Mouse (Mus musculus): ENCODE data around the gene Actb. TPM values are rescaled to one million over a fixed set of nuclear protein-coding genes. Genes with fewer than 3 reads are reported as not detected.
"Not testable (repeated sequence)": the region's sequence is repeated elsewhere in the genome, so short reads cannot be mapped to it uniquely, and the experiment has no call there.

Gene Actb
- polyA plus RNA-seq, 1 experiment from 2014 or later: 14,327 TPM

DNA sequence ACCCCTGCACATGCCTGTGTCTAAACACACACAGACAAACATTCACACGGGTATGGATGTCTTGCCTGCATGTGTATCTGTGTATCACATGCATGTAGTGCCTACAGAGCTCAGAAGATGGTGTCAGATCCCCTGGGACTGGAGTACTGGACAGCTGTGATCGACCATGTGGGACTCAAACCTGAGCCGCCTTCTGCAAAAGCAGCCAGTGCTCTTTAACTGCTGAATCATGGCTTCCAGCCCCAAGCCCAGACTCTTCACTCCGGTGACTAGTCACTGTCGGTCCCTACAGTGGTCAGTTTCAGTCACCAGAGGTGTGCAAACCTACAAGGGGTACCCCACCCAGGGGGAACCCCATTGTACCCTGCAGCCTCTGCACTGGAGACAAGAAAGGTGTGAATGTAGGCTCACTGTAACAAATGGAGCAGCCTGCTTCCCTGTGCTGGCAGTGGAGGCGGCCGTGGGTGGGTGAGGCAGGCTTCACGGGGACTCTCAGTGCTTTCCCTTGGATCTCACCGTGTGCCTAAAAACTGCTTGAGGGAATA, 7.4 kb downstream of the Actb start:
- ATAC-seq (ENCODE audit: insufficient read depth, low FRiP score, low read depth): no peak
- Histone ChIP-seq H3K4me2 (no peak overlapping the region), H3K4me3 (replicated peaks) (no peak overlapping the region), H3K9me3 (no peaks in the 10 kb centered on the region), H3K27ac (no peak overlapping the region), H3K27me3 (replicated peaks) (no peaks in the 10 kb centered on the region), H3K36me3 (peaks cover 41% of the 10 kb centered on the region), H3K4me1 (peaks cover 15% of the 10 kb centered on the region), H3K9ac (no peak overlapping the region)
- WGBS: 75% methylated on average over 9 of the region's 9 CpGs

DNA sequence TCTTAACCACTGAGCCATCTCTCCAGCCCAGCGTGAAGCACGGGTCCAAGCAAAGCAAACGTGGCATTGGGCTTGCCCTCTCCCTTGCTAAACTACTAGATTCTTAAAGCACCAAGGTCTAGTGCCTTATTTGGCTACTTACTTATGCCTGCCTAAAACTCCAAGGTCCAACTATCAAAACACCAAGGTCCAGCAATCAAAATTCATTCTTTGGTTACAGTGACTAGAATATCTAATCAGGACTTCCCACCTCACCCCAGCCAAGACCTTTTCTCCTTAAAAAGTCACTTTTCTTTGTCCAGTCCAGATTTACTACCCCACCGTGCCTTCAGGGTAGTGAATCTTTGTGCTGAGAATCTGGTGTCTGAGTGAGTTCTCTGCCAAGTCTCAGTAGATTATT, 8.2 kb downstream of the Actb start:
- no peak for ATAC-seq (ENCODE audit: insufficient read depth, low FRiP score, low read depth)
- WGBS: 86% methylated on average over 4 of the region's 4 CpGs
- Histone ChIP-seq H3K9me3 (no peaks in the 10 kb centered on the region), H3K4me3 (replicated peaks) (no peak overlapping the region), H3K36me3 (peaks cover 35% of the 10 kb centered on the region), H3K27me3 (replicated peaks) (no peaks in the 10 kb centered on the region), H3K4me1 (peaks cover 13% of the 10 kb centered on the region), H3K27ac (no peak overlapping the region), H3K9ac (no peak overlapping the region), H3K4me2 (no peak overlapping the region)

DNA sequence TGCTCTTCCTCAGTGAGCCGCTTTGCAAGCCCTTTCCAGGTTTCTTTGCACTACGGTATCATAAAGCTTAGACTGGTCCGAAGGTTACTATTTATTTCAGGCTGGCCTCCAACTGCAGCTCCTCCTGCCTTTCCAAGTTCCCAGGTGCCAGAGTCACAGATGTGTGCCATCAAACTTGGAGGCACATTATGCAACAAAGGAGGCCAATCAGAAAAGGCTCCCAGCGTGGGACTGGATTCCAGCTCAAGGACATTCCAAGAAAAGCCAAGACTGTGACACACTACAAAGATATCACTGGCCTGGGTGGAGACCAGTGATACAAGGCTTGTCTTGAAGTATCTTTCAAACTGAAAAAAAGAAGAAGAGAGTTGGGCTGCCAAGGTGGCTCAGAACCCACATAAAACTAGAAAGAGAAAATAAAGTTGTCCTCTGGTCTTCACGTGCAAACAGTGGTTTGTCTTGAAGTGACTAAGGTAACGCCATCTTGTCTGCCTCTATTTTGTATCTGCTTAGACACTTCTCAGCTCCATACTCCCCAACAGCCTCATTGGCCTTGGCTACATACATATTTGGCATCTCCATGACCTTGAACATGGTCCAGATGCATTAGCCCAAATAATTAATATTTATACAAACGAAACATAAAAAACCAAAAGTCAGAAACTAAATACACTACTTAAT, 8.8 kb downstream of the Actb start:
- Histone ChIP-seq H3K27ac (no peak overlapping the region), H3K36me3 (peaks cover 30% of the 10 kb centered on the region), H3K9me3 (no peaks in the 10 kb centered on the region), H3K9ac (no peak overlapping the region), H3K4me3 (replicated peaks) (no peak overlapping the region), H3K4me1 (peaks cover 10% of the 10 kb centered on the region), H3K4me2 (no peak overlapping the region), H3K27me3 (replicated peaks) (no peaks in the 10 kb centered on the region)
- 83% methylated on average over 7 of the region's 7 CpGs for WGBS
- no peak for ATAC-seq (ENCODE audit: insufficient read depth, low FRiP score, low read depth)

DNA sequence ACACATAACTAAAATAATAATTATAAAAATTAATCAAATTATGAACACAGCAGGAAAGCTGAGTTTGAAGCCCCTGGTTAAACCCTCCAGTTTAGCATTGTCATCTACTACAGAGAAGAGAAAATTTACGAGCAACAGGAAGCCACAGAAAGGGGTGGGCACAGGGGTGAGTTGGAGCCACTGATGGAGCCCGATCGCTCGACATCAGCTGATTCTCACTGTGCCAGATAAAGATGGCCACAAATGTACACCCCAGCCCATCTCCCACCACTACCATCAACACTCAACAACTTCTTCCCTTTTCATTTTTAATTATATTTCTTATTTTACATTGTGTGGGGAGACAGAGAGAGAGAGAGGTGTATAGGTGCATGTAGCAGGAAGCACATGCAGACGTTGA, 9.8 kb downstream of the Actb start:
- H3K4me3 ChIP-seq (replicated peaks): no peak overlapping the region
- no peaks in the 10 kb centered on the region for H3K9me3 ChIP-seq
- H3K27me3 ChIP-seq (replicated peaks): no peaks in the 10 kb centered on the region
- peaks cover 20% of the 10 kb centered on the region for H3K36me3 ChIP-seq
- 72% methylated on average over 5 of the region's 5 CpGs for WGBS
- H3K27ac ChIP-seq: no peak overlapping the region
- H3K9ac ChIP-seq: no peak overlapping the region
- peaks cover 8% of the 10 kb centered on the region for H3K4me1 ChIP-seq
- H3K4me2 ChIP-seq: no peak overlapping the region
- ATAC-seq (ENCODE audit: insufficient read depth, low FRiP score, low read depth): no peak

DNA sequence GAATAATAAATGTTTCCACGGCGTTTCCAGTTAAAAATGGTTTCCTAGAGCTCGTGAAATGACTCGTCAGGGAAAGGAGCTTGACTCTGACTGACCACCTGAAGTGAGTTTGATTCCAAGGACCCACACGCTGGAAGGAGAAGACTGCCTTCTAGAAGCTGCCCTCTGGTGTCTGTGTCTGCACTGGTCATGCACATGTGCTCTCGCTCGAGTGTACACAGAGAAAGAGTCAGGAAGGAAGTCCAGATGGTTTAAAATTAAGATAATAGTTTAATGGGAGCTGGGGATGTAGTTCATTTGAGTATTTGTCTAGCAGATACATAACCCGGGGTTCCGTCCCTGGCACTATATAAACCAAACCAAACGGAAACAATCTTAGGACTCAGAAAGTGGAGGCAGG, 10.4 kb downstream of the Actb start:
- Histone ChIP-seq H3K27ac (no peak overlapping the region), H3K36me3 (peaks cover 14% of the 10 kb centered on the region), H3K9me3 (no peaks in the 10 kb centered on the region), H3K4me1 (peaks cover 8% of the 10 kb centered on the region), H3K9ac (no peak overlapping the region), H3K4me2 (0 out of 2 replicates have a peak overlapping the region, but pooled peaks have one; percentile 80), H3K27me3 (replicated peaks) (no peaks in the 10 kb centered on the region), H3K4me3 (replicated peaks) (no peak overlapping the region)
- 69% methylated on average over 10 of the region's 10 CpGs for WGBS
- ATAC-seq (ENCODE audit: insufficient read depth, low FRiP score, low read depth): no peak

DNA sequence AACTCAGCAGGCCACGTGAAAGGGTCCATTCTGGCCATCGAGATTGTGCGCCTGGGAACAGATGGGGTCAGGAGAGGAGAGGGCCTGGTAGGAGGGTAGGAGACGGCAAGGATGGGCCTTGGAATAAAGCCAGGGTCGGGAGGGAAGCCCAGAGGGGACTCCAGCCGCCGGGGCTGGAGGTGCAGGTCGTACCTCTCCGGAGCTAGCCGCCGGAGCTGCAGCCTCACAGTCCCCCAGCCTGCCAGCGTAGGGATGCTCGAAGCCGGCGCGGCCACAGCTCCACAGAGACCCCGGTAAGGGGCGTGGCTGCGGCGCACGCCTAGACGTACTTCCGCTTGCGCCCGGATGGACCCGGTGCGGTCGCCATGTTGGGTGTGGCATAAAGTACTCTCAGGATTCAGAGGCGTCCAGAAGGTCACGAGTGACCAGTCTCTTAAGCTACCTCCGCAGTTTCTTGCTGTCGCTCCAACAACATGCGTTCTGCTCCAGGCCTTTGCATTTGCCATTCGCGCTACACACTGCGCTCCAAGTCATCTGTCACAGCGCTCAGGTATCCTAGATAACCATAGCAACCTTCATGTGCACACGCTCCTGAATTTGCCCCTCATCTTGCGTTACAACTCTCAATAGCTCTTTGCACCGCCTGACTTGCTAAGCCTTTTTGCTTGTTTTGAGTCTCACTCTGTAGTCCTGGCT, 11.5 kb downstream of the Actb start, which contains the start of gene Fbxl18:
Gene Fbxl18 (minus strand): TSS at position 504 of the 696 bp plus-strand sequence.
- 0 out of 2 replicates have a peak, but pooled peaks cover 6% of the 10 kb centered on the region for H3K36me3 ChIP-seq
- no peaks in the 10 kb centered on the region for H3K27me3 ChIP-seq (replicated peaks)
- peak within 1 kb of the TSS; percentile 49 for H3K9ac ChIP-seq
- peak within 1 kb of the TSS; percentile 80 for H3K4me2 ChIP-seq
- peak; percentile 94 for ATAC-seq (ENCODE audit: insufficient read depth, low FRiP score, low read depth)
- H3K4me1 ChIP-seq: peaks cover 8% of the 10 kb centered on the region
- WGBS: 0% methylated on average over 30 of the region's 40 CpGs
- no peaks in the 10 kb centered on the region for H3K9me3 ChIP-seq
- peak within 1 kb of the TSS; percentile 38 for H3K27ac ChIP-seq
- H3K4me3 ChIP-seq (replicated peaks): peak within 1 kb of the TSS; percentile 74

DNA sequence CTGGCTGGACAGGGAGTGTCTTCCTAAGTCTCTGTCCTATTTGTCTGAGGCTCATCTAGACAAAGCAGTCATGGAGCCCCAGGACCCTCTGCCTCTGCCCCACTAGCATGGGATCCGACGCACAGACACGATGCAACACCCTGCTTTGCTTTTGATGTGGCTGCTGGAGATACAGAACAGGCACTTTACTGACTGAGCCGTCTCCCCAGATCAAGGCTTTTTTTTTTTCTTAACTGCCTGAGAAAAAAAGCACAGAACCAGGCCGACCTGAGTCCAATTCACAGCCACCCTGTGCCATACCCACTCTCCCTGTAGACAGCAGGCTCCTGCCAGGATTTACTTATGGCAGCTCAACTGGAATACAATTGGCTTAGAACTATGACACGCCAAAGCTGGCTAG, 15.2 kb downstream of the Actb start:
- Histone ChIP-seq H3K36me3 (0 out of 2 replicates have a peak, but pooled peaks cover 7% of the 10 kb centered on the region), H3K4me2 (no peak overlapping the region), H3K4me3 (replicated peaks) (no peak overlapping the region), H3K27me3 (replicated peaks) (no peaks in the 10 kb centered on the region), H3K9ac (no peak overlapping the region), H3K27ac (no peak overlapping the region), H3K9me3 (no peaks in the 10 kb centered on the region), H3K4me1 (peaks cover 8% of the 10 kb centered on the region)
- ATAC-seq (ENCODE audit: insufficient read depth, low FRiP score, low read depth): no peak
- WGBS: 79% methylated on average over 6 of the region's 6 CpGs

DNA sequence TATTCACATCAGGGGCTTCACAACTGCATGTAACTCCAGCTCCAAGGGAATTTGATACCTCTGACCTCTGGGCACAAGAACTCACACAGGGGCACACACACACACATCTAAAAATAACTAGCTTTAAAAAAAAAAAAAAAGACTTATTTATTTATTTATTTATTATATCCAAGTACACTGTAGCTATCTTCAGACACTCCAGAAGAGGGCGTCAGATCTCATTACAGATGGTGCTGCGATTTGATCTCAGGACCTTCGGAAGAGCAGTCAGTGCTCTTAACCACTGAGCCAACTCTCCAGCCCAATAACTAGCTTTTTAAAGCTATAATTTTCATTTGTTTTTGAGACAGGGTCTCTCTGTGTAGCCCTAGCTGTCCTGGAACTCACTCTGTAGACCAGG, 19.0 kb downstream of the Actb start:
- not testable (repeated sequence) for H3K9me3 ChIP-seq; H3K4me1 ChIP-seq; ATAC-seq (ENCODE audit: insufficient read depth, low FRiP score, low read depth); H3K27me3 ChIP-seq (replicated peaks); H3K4me2 ChIP-seq; H3K9ac ChIP-seq; H3K27ac ChIP-seq; H3K4me3 ChIP-seq (replicated peaks)
- 87% methylated on average over 3 of the region's 3 CpGs for WGBS
- H3K36me3 ChIP-seq: peaks cover 30% of the 10 kb centered on the region

DNA sequence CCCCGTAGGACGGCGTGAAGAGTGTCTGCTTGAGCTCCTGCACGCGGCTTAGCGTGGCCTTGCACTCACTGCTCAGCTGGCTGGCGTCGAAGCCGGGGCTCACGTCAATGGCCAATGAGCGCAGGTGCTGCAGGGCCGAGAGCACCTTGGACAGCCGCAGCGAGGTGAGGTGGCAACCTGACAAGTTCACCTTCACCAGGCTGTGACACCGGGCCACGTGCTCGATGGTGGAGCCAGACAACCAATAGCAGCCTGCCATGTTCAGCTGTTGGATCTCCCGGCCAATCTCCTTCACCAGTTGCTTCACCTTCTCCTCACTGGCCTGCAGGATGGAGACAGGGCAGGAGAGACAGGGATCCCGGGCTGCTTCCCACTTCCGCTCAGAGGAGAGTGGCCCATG, 19.8 kb downstream of the Actb start:
- Histone ChIP-seq H3K4me1 (no peaks in the 10 kb centered on the region), H3K27ac (no peak overlapping the region), H3K4me2 (no peak overlapping the region), H3K9ac (no peak overlapping the region), H3K36me3 (peaks cover 30% of the 10 kb centered on the region), H3K4me3 (replicated peaks) (no peak overlapping the region), H3K27me3 (replicated peaks) (no peaks in the 10 kb centered on the region), H3K9me3 (no peaks in the 10 kb centered on the region)
- 93% methylated on average over 20 of the region's 20 CpGs for WGBS
- no peak for ATAC-seq (ENCODE audit: insufficient read depth, low FRiP score, low read depth)

DNA sequence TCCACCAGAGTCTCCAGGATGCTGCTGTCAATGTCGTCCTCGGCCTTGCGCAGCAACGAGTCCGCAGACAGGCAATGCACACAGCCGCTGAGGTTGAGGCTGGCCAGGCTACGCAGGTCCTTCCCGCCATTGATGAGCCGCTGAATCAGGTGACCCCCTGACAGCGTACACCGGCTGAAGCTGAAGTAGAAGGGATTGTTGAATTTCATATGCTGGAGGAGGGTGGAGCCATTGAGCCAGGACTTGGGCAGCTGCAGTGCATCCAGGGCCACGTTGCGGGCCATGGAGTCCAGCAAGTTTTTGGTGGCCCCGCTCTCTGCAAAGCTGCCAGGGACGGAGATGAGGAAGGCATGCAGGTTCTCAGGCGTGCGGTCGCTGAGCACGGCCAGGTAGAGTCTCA, 20.4 kb downstream of the Actb start:
- H3K27me3 ChIP-seq (replicated peaks): no peaks in the 10 kb centered on the region
- H3K4me1 ChIP-seq: 0 out of 2 replicates have a peak, but pooled peaks cover 4% of the 10 kb centered on the region
- H3K36me3 ChIP-seq: peaks cover 30% of the 10 kb centered on the region
- WGBS: 94% methylated on average over 19 of the region's 19 CpGs
- no peaks in the 10 kb centered on the region for H3K9me3 ChIP-seq
- H3K27ac ChIP-seq: no peak overlapping the region
- ATAC-seq (ENCODE audit: insufficient read depth, low FRiP score, low read depth): no peak
- H3K4me3 ChIP-seq (replicated peaks): no peak overlapping the region
- H3K4me2 ChIP-seq: no peak overlapping the region
- no peak overlapping the region for H3K9ac ChIP-seq

DNA sequence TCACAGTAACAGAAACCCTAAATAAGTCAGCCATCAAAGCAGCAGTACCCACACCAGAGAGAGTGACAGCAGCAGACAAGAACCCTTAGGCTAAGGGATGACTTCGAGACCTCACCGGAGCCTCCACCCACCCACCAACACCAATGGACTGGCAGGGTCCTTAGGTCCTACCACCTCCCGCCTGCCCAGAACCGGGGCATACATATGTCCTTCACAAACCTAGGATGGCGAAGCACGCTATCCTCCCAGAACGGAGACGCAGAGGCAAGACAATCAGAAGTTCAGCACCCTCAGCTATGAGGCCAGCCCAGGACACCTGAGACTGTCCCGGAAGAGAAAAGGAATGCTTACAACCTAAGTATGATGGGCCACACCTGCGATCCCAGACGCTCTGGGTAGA, 24.1 kb downstream of the Actb start:
- H3K9ac ChIP-seq: no peak overlapping the region
- H3K27me3 ChIP-seq (replicated peaks): no peaks in the 10 kb centered on the region
- no peak for ATAC-seq (ENCODE audit: insufficient read depth, low FRiP score, low read depth)
- WGBS: 90% methylated on average over 11 of the region's 11 CpGs
- 0 out of 2 replicates have a peak, but pooled peaks cover 7% of the 10 kb centered on the region for H3K4me1 ChIP-seq
- H3K27ac ChIP-seq: no peak overlapping the region
- H3K36me3 ChIP-seq: peaks cover 30% of the 10 kb centered on the region
- H3K9me3 ChIP-seq: no peaks in the 10 kb centered on the region
- no peak overlapping the region for H3K4me3 ChIP-seq (replicated peaks)
- H3K4me2 ChIP-seq: no peak overlapping the region

DNA sequence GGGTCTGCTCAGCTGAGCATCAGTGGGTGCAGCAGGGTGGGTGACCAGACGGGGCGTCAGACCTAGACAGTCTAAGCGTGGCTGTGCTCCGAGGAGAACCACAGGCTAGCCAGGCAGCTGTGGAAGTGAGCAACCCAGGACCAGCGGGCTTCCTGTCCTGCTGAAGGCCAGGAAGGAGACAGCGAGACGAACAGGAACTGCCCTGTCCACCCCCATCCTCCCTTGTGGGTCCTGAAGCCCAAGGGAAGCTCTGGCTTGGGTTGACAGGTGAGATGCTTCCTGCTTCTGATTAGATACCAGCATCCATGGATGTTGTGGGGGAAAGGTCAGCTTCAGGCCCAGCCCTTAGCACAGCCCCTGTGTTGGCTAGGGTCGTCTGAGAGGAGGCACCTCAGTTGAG, 24.6 kb downstream of the Actb start:
- Histone ChIP-seq H3K27ac (peak overlapping the region; percentile 51; the same call in 1 of the 2 replicates), H3K9me3 (no peaks in the 10 kb centered on the region), H3K4me2 (no peak overlapping the region), H3K4me3 (replicated peaks) (no peak overlapping the region), H3K9ac (no peak overlapping the region), H3K36me3 (peaks cover 28% of the 10 kb centered on the region), H3K27me3 (replicated peaks) (no peaks in the 10 kb centered on the region), H3K4me1 (0 out of 2 replicates have a peak, but pooled peaks cover 8% of the 10 kb centered on the region)
- no peak for ATAC-seq (ENCODE audit: insufficient read depth, low FRiP score, low read depth)
- 75% methylated on average over 8 of the region's 8 CpGs for WGBS
